Mouse (Mus musculus) heart, embryonic 10.5 days (tissue): ENCODE measurements around the gene Nfic. TPM values are rescaled to one million over a fixed set of nuclear protein-coding genes. Genes with fewer than 3 reads are reported as not detected.

Source experiments
- DNase-seq: peaks from one replicate; pipeline ENCODE4 v3.0.0-alpha.2; 2017; ENCODE audit warnings: low spot score
- H3K27ac ChIP-seq: fragments of 300-500 bp; sonication (generic); 2 replicates; pipeline ENCODE4 v1.5.1; 2016; ENCODE audit warnings: mild to moderate bottlenecking
- H3K27me3 ChIP-seq: fragments of 300-500 bp; sonication (generic); 2 replicates; pipeline ENCODE4 v1.6.1; 2016; ENCODE audit warnings: mild to moderate bottlenecking; ENCODE audit not compliant: poor library complexity, insufficient read depth, severe bottlenecking
- H3K36me3 ChIP-seq: fragments of 300-500 bp; sonication (generic); 2 replicates; pipeline ENCODE4 v1.6.1; 2016; ENCODE audit warnings: mild to moderate bottlenecking, moderate library complexity
- H3K4me1 ChIP-seq: fragments of 300-500 bp; sonication (generic); 2 replicates; pipeline ENCODE4 v1.6.1; 2016; ENCODE audit warnings: mild to moderate bottlenecking
- H3K4me3 ChIP-seq: fragments of 300-500 bp; sonication (generic); 2 replicates; pipeline ENCODE4 v1.5.1; 2016; ENCODE audit warnings: mild to moderate bottlenecking, moderate library complexity
- H3K9me3 ChIP-seq: fragments of 300-500 bp; sonication (generic); 2 replicates; pipeline ENCODE4 v1.6.1; 2016; ENCODE audit warnings: mild to moderate bottlenecking, moderate library complexity
- WGBS: fragments of 180-500 bp; shearing (Covaris S2); methylation state at CpG from one replicate; pipeline ENCODE4 v1.1.7; 2016; 5-methylcytosine and 5-hydroxymethylcytosine counted together
- polyA plus RNA-seq: library from polyadenylated mRNA; unstranded; fragments of >200 nt; fragmentation: Nextera tagmentation; extraction: Ambion mirVana; gene quantifications from 2 replicates; pipeline ENCODE4 v1.2.1, GENCODE M21; 2016

Nfic gene
- polyA plus RNA-seq, 1 experiment from 2014 or later: 23.0 TPM

DNA sequence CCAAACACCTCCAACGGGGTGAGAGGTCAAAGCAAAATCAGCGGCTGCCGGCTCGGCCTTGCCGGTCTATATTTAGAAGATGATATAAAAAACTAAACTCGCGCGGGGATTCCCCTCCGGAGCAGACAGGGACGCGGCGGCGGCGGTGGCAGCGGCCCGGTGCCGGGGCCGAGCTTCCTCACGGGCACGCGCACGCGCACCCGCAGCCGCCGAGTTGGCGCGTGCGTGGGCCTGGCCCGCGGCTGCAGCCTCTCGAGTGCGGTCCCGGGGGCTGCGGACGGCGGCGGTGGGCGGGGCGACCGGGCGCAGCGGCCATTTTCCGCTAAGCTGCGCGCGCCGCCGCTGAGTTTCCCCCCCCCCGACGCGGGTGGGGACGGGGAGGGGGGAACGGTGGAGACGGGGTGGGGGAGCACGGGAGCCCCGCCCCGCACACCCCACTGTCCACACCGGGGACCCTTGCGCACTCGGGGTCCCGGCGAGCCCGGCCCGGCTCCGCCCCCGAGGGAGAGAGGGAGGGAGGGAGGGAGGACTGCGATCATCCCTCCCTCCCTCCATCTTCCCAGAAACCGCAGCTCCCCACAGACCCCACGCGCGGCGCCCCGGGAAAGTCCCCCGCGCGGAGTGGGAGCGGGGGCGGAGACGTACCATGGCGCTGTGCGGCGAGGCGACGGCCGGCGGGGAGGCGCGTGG is 25.1 kb downstream of the Nfic start:
- peaks cover 62% of the 10 kb centered on the region for H3K4me1 ChIP-seq
- DNase-seq: peak; percentile 87
- peak overlapping the region; percentile 86 for H3K4me3 ChIP-seq
- WGBS: under 1% methylated on average over 61 of the region's 89 CpGs
- H3K27me3 ChIP-seq: peaks cover 70% of the 10 kb centered on the region
- H3K36me3 ChIP-seq: no peaks in the 10 kb centered on the region
- H3K27ac ChIP-seq: peak overlapping the region; percentile 96
- H3K9me3 ChIP-seq: no peaks in the 10 kb centered on the region

DNA sequence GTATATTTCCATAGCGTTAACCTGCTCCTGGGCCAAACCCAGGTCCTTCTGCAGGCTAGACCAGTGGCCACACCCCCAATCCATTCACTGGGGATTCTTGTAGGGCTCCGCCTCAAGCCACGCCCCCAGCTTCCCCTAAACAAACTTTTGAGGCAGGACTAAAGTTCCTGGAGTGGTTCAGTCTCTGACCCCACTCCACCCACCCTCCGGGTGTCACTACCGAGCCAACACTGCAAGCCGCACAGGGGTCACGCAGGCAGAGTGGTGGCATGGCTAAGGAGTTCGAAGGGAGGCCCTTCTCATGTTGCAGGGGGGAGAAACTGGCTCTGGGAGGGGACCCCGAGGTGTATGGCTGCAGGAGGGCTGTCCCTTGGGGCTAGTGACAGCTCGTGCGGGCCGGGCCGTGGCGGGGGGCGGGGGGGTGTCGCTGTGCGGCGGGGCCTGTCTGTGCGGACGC is 25.8 kb downstream of the Nfic start:
- H3K27me3 ChIP-seq: peaks cover 73% of the 10 kb centered on the region
- peaks cover 67% of the 10 kb centered on the region for H3K4me1 ChIP-seq

GRCm38 (mm10) chr10:81429092-81429491 is 26.3 kb downstream of the Nfic start:
- DNase-seq: peak; percentile 72
- Histone ChIP-seq H3K27ac (peak overlapping the region; percentile 96; the same call in 1 of the 2 replicates), H3K36me3 (no peaks in the 10 kb centered on the region), H3K27me3 (peaks cover 78% of the 10 kb centered on the region), H3K9me3 (no peaks in the 10 kb centered on the region), H3K4me3 (peak overlapping the region; percentile 86), H3K4me1 (peaks cover 72% of the 10 kb centered on the region)
- WGBS: 20% methylated on average over 2 of the region's 2 CpGs

More for the DNA sequence above, 25.8 kb downstream of the Nfic start:
- peak; percentile 92 for DNase-seq
- Histone ChIP-seq H3K27ac (peak overlapping the region; percentile 96), H3K36me3 (no peaks in the 10 kb centered on the region), H3K9me3 (no peaks in the 10 kb centered on the region), H3K4me3 (peak overlapping the region; percentile 86)
- 1% methylated on average over 20 of the region's 20 CpGs for WGBS

DNA sequence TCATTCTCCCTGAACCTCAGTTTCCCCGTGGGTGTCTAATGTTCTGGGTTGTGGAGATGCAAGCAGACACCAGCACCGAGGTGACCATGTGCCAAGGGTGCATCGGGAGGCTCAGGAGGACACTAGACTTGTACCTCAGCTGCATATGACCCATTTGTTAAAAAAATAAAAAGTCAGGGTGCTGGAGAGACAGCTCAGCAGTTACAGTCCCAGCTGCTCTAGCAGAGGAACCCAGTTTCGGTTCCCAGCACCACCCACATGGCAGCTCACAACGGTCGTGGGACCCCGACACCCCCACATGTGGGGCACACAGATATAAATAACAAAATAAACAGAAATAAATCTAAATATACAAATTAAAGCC is 26.9 kb downstream of the Nfic start:
- Histone ChIP-seq H3K36me3 (no peaks in the 10 kb centered on the region), H3K9me3 (no peaks in the 10 kb centered on the region), H3K27ac (no peak overlapping the region), H3K4me3 (no peak overlapping the region), H3K27me3 (peaks cover 78% of the 10 kb centered on the region), H3K4me1 (peaks cover 68% of the 10 kb centered on the region)
- no peak for DNase-seq
- WGBS: 88% methylated on average over 7 of the region's 7 CpGs

DNA sequence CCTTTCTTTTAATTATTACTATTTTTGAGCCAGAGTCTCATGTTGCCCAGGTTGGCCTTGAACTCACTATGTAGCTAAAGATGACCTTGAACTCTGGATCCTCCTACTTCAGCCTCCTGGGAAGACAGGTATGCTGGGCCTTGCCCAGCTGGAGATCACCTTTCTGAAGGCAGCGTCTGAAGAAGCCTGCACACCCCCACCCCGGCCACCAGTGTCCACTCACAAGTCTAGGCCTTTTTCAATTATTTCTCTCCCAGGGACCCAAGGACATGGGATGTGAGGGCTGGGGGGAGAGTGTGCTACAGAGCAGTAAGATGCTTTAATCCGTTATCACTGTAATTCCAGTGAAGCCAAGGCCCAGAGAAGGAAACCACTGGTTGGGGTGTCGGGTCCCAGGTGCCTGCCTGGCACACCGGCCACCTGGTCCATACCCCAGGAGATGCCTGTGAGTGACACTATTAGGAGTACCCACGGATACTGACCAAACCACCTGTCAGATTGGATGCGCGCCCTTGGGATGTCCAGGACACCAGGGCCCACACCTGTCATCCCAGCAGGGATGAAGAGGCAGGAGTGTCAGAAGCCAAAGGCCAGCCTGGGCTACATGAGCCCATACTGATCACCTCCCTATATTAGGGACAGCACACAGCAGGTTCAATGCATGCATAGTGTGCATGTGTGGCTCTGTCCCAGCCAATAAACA is 27.5 kb downstream of the Nfic start:
- Histone ChIP-seq H3K36me3 (no peaks in the 10 kb centered on the region), H3K27me3 (peaks cover 81% of the 10 kb centered on the region), H3K4me3 (no peak overlapping the region), H3K4me1 (peaks cover 62% of the 10 kb centered on the region), H3K9me3 (no peaks in the 10 kb centered on the region), H3K27ac (no peak overlapping the region)
- peak; percentile 69 for DNase-seq
- 71% methylated on average over 8 of the region's 8 CpGs for WGBS

DNA sequence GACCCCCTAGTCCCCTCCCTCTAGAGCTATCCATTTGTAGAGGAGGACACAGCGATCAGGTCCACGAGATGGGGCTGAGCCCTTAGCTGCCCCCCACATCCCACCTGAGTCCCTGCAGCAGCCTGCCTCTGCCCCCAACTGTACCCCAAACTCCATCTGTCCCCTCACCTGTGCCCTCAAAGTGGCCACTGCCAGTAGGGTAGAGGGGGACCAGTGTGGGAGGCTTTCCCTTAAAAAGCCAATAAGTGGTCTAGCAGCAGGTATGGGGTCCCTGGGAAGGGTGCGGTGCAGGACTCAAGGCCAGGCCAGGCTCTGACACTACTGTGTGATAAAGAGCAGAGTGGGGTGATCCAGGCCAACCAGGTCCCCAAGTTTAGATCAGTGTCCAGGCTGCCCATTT is 28.1 kb downstream of the Nfic start:
- Histone ChIP-seq H3K4me3 (peak overlapping the region; percentile 65), H3K27me3 (peaks cover 83% of the 10 kb centered on the region), H3K9me3 (no peaks in the 10 kb centered on the region), H3K36me3 (no peaks in the 10 kb centered on the region), H3K4me1 (peaks cover 56% of the 10 kb centered on the region), H3K27ac (peak overlapping the region; percentile 81)
- DNase-seq: peak; percentile 72
- WGBS: 24% methylated on average over 3 of the region's 3 CpGs

DNA sequence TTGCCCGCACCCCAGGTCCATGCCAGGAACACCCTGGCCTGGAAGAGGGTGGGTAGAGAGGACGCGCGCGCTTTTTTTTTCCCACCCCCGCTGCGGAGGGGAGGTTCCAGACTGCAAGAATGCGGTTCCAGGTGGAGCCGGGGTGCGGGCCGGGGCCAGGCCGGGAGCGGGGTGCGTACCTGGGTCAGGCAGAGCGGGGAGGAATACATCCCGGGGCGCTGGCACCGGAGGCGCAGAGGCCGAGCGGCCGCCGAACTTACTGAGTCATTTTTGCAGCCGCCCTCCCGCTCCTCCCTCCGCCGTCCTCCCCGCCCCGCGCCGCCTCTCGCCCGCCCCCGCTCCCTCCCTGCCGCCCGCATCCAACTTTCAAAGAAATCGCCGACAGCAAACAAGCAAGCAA is 28.5 kb downstream of the Nfic start:
- no peaks in the 10 kb centered on the region for H3K36me3 ChIP-seq
- H3K4me3 ChIP-seq: peak overlapping the region; percentile 65
- H3K4me1 ChIP-seq: peaks cover 56% of the 10 kb centered on the region
- peak; percentile 69 for DNase-seq
- WGBS: 1% methylated on average over 38 of the region's 38 CpGs
- H3K27me3 ChIP-seq: peaks cover 84% of the 10 kb centered on the region
- H3K27ac ChIP-seq: peak overlapping the region; percentile 81
- no peaks in the 10 kb centered on the region for H3K9me3 ChIP-seq

DNA sequence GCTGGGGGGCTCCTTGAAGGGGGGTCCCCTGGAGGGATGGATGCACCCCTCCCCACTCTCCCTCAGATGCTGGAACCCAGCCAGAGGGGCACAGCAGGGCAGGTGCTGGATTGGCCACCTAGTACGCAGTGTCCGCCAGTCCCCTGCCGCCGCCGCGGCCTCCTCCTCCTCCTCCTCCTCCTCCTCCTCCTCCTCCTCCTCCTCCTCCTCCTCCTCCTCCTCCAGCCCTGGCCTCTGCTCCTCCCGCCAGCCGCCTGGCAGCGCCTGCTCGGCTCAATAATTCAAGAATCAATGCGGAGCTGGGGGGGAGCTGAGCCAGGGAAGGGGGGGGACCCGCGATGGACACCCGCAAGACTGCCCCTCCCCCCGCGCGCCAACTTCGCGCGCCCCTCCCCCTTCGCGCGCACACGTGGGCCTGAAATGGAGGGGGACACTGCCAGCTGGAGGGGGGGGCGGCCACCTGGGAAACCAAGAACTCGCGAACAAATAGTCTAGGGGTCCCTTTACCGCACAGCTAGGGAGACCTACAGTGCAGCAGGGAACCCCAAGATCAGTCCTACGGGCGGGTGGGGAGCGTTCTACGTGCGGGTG is 29.3 kb downstream of the Nfic start:
- 2% methylated on average over 21 of the region's 33 CpGs for WGBS
- Histone ChIP-seq H3K4me3 (peak overlapping the region; percentile 65), H3K27ac (peak overlapping the region; percentile 81), H3K4me1 (peaks cover 50% of the 10 kb centered on the region), H3K36me3 (no peaks in the 10 kb centered on the region), H3K9me3 (no peaks in the 10 kb centered on the region), H3K27me3 (peaks cover 85% of the 10 kb centered on the region)
- DNase-seq: peak; percentile 73

DNA sequence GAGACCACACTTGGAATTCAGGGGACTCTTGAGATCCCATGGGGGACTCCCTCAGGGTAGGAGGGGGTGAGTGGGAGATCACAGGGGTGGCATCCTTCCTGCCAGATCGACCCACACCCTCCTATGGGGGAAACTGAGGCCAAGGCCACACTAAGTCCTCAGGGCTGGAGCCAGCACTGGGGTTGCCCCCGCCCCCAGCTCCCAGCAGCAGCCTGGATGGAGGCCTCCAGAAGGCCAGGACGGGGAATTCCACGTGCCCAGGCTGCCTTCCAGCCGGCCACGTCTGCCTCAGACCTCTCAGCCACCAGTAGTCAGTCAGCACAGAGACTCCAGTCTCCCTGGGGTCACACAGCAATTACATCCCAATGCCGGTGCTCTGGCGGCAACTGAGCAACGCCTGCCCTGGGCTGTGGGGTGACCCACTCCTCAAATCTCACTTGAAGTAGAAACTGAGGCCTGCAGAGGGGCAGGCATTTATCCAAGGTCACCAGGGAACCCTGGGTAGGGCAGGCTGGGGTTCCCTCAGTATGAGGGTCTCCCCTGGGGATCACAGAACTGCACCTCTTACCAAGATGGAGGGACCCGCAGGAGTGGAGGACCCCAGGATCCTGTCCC is 30.1 kb downstream of the Nfic start:
- Histone ChIP-seq H3K27me3 (peaks cover 86% of the 10 kb centered on the region), H3K27ac (peak overlapping the region; percentile 73), H3K4me1 (peaks cover 44% of the 10 kb centered on the region), H3K9me3 (no peaks in the 10 kb centered on the region), H3K4me3 (peak overlapping the region; percentile 65), H3K36me3 (peaks cover 1% of the 10 kb centered on the region; the same call in 1 of the 2 replicates)
- DNase-seq: peak; percentile 74
- WGBS: 29% methylated on average over 10 of the region's 10 CpGs

DNA sequence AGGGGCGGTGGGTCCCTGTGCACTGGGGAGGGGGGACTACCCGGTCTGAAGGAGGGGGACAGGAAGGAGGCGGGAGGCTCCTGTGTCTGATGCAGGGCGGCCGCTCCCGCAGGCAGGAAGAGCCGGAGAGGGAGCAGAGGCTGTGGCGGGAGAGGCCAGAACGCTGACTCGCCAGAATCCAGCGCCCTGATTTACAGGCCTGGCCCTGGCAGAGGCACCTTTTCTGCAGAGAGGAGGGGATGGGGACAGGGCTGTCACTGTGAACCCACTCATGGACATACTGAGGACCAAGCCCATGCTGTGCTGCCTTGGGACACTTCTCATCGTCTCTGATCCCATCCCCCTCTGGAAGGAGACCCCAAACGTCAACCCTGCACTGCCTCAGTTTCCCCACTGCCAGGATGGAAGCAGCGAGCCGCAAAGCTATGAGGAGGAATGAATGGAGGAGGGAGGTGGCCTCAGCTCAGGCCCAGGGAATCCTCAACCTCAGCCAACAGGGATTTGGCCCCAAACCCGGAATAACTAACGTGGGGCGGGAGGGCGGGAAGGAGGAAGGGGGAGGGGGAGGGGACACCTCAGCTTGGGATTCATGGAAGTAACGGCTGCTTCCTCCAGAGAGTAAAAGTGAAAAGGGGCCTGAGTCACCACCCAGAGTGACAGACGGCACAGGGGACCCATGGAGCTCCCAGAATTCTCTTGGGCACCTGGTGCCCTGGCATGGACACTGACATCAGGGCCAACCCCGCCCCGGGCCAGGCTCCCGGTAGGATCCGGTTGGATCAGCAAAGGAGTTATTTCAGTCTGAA is 31.0 kb downstream of the Nfic start:
- Histone ChIP-seq H3K4me1 (peaks cover 46% of the 10 kb centered on the region), H3K27ac (peak overlapping the region; percentile 73), H3K9me3 (no peaks in the 10 kb centered on the region), H3K4me3 (peak overlapping the region; percentile 65), H3K36me3 (peaks cover 9% of the 10 kb centered on the region; the same call in 1 of the 2 replicates), H3K27me3 (peaks cover 95% of the 10 kb centered on the region)
- 4% methylated on average over 25 of the region's 25 CpGs for WGBS
- peak; percentile 75 for DNase-seq

GRCm38 (mm10) chr10:81423476-81424245 is 31.8 kb downstream of the Nfic start:
- Histone ChIP-seq H3K4me1 (peaks cover 49% of the 10 kb centered on the region), H3K4me3 (0 out of 2 replicates have a peak overlapping the region, but pooled peaks have one; percentile 19), H3K27me3 (peaks cover 92% of the 10 kb centered on the region), H3K9me3 (no peaks in the 10 kb centered on the region), H3K27ac (0 out of 2 replicates have a peak overlapping the region, but pooled peaks have one; percentile 62), H3K36me3 (peaks cover 9% of the 10 kb centered on the region; the same call in 1 of the 2 replicates)
- WGBS: 65% methylated on average over 4 of the region's 4 CpGs
- DNase-seq: no peak
